Mouse (Mus musculus) midbrain, embryonic 11.5 days (tissue): ENCODE measurements around the gene C130074G19Rik. TPM values are rescaled to one million over a fixed set of nuclear protein-coding genes. Genes with fewer than 3 reads are reported as not detected.

ENCODE experiments used
- ATAC-seq: fragments of 200-750 bp; cut with Nextera tagmentation; 2 replicates; pipeline ENCODE4 v1.8.0; 2017; ENCODE audit warnings: moderate TSS enrichment, moderate library complexity; ENCODE audit not compliant: low FRiP score
- DNase-seq: peaks from one replicate; pipeline ENCODE4 v3.0.0; 2015; ENCODE audit warnings: low spot score; ENCODE audit errors: missing footprints
- H3K27ac ChIP-seq: fragments of 300-500 bp; sonication (generic); 2 replicates; pipeline ENCODE4 v1.5.1; 2014; ENCODE audit warnings: low read depth, low read length
- H3K27me3 ChIP-seq: fragments of 300-500 bp; sonication (generic); 2 replicates; pipeline ENCODE4 v1.6.1; 2014; ENCODE audit warnings: mild to moderate bottlenecking, low read length, moderate library complexity, mixed read lengths; ENCODE audit not compliant: control insufficient read depth, insufficient read depth
- H3K36me3 ChIP-seq: fragments of 300-500 bp; sonication (generic); 2 replicates; pipeline ENCODE4 v1.6.1; 2014; ENCODE audit warnings: mild to moderate bottlenecking, low read length, moderate library complexity, mixed read lengths; ENCODE audit not compliant: control insufficient read depth, insufficient read depth
- H3K4me1 ChIP-seq: fragments of 300-500 bp; sonication (generic); 2 replicates; pipeline ENCODE4 v1.6.1; 2014; ENCODE audit warnings: low read length; ENCODE audit not compliant: control insufficient read depth, insufficient read depth
- H3K4me2 ChIP-seq: fragments of 300-500 bp; sonication (generic); 2 replicates; pipeline ENCODE4 v1.6.1; 2014; ENCODE audit warnings: mild to moderate bottlenecking, moderate library complexity
- H3K4me3 ChIP-seq: fragments of 300-500 bp; sonication (generic); 2 replicates; pipeline ENCODE4 v1.5.1; 2014; ENCODE audit warnings: low read depth, low read length
- H3K9ac ChIP-seq: fragments of 300-500 bp; sonication (generic); 2 replicates; pipeline ENCODE4 v1.6.1; 2014; ENCODE audit warnings: low read length
- H3K9me3 ChIP-seq: fragments of 300-500 bp; sonication (generic); 2 replicates; pipeline ENCODE4 v1.6.1; 2016; ENCODE audit warnings: low read length; ENCODE audit not compliant: control insufficient read depth
- WGBS: fragments of 180-500 bp; shearing (Covaris S2); extraction: QIAGEN DNeasy Blood & Tissue Kit; methylation state at CpG from one replicate; pipeline ENCODE4 v1.1.7; 2014; 5-methylcytosine and 5-hydroxymethylcytosine counted together
- polyA plus RNA-seq: library from polyadenylated mRNA; unstranded; fragments of >200 nt; fragmentation: Nextera tagmentation; extraction: Ambion mirVana; gene quantifications from 2 replicates; pipeline ENCODE4 v1.2.1, GENCODE M21; 2014

Gene C130074G19Rik
- polyA plus RNA-seq, 1 experiment from 2014 or later = 0.52 TPM

- H3K4me3 ChIP-seq = peak overlapping the region; percentile 3; the same call in 1 of the 2 replicates
- H3K9ac ChIP-seq = peak overlapping the region; percentile 9; the same call in 1 of the 2 replicates
- H3K27me3 ChIP-seq = peaks cover 3% of the 10 kb centered on the region
- peak overlapping the region; percentile 41 for H3K4me2 ChIP-seq
- H3K4me1 ChIP-seq = no peaks in the 10 kb centered on the region
- DNase-seq (peak; percentile 97), ATAC-seq (peak; percentile 92)
- H3K36me3 ChIP-seq = no peaks in the 10 kb centered on the region
- H3K27ac ChIP-seq = no peak overlapping the region
- WGBS = 21% methylated on average over 31 of the region's 31 CpGs
- no peaks in the 10 kb centered on the region for H3K9me3 ChIP-seq
Observed at GRCm38 (mm10) chr1:184851741-184852618, 31.0 kb downstream of the C130074G19Rik start.

GRCm38 (mm10) chr1:184851166-184851565 lies 31.9 kb downstream of the C130074G19Rik start:
- DNase-seq (peak; percentile 82), ATAC-seq (no peak)
- H3K4me3 ChIP-seq = no peak overlapping the region
- no peak overlapping the region for H3K27ac ChIP-seq
- no peak overlapping the region for H3K4me2 ChIP-seq
- H3K36me3 ChIP-seq = no peaks in the 10 kb centered on the region
- no peaks in the 10 kb centered on the region for H3K9me3 ChIP-seq
- WGBS = 47% methylated on average over 7 of the region's 7 CpGs
- peaks cover 3% of the 10 kb centered on the region for H3K27me3 ChIP-seq
- no peak overlapping the region for H3K9ac ChIP-seq
- H3K4me1 ChIP-seq = no peaks in the 10 kb centered on the region; the same call in 1 of the 2 replicates

DNA sequence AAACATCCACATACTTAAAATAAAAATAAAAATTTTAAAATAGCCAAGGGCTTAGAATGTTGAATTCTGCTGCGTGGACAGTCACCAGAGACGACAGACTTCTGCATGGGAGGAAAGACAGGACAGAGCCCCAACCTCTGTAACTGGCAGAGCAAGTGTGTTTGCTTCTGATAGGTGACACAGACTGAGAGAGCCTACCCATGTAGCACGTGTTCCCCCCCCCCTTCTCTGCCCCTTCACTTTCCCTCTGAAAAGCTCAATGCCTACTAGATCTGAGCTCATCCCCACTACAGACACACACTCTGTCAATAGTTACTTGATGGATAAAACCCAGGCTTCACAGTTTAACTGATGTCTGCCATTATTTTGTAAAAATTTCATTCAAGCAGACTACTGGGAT lies 36.0 kb downstream of the C130074G19Rik start:
- no peak overlapping the region for H3K27ac ChIP-seq
- no peaks in the 10 kb centered on the region for H3K36me3 ChIP-seq
- no peaks in the 10 kb centered on the region for H3K9me3 ChIP-seq
- ATAC-seq = no peak
- H3K4me2 ChIP-seq = no peak overlapping the region
- H3K27me3 ChIP-seq = peaks cover 3% of the 10 kb centered on the region
- no peak overlapping the region for H3K9ac ChIP-seq
- 57% methylated on average over 3 of the region's 3 CpGs for WGBS
- no peak overlapping the region for H3K4me3 ChIP-seq
- peaks cover 9% of the 10 kb centered on the region for H3K4me1 ChIP-seq
- peak; percentile 73 for DNase-seq

DNA sequence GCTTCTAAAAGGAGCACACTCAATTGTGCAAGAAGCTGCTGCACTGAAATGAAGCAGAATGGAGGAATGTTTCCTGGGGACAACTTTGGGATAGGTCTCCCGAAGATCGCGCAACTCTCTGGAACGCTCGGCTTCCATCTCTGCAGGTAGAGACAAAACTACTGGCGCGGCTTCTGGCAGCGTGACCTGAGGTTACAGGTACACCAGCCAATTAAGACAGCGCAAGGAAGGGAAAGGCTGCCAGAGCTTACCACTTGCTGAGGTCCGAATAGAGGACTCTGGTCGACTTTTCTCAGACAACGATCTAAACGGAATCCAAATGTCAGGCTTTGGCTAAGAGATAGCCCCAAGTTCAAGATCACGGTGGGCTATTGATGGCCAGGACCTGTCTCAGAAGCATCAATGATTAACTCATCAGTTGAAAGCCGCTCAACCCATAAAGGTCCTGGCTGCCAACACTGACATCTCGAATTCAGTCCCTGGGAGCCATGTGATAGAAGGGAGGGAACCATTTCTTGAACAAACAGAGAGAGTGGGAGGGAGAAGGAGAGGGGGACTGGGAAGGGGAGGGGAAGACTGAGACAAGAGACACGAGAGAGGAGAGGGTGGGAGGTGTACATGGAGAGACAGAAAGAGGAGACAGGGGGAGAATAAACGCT lies 36.8 kb downstream of the C130074G19Rik start, which contains the start of gene Marc2:
Gene Marc2, minus strand, starts transcription at position 360 of the 659 bp plus-strand sequence.
- H3K27ac ChIP-seq = no peak within 1 kb of the TSS
- no peaks in the 10 kb centered on the region for H3K36me3 ChIP-seq
- peaks cover 3% of the 10 kb centered on the region for H3K27me3 ChIP-seq
- peaks cover 9% of the 10 kb centered on the region for H3K4me1 ChIP-seq
- peak; percentile 18; the same call in 1 of the 2 replicates for ATAC-seq
- WGBS = 5% methylated on average over 18 of the region's 18 CpGs
- DNase-seq = peak; percentile 90
- no peaks in the 10 kb centered on the region for H3K9me3 ChIP-seq
- peak within 1 kb of the TSS; percentile 74 for H3K9ac ChIP-seq
- peak within 1 kb of the TSS; percentile 90 for H3K4me2 ChIP-seq
- H3K4me3 ChIP-seq = peak within 1 kb of the TSS; percentile 75

GRCm38 (mm10) chr1:184845111-184846071 lies 37.6 kb downstream of the C130074G19Rik start:
- H3K4me1 ChIP-seq = peaks cover 9% of the 10 kb centered on the region
- H3K9me3 ChIP-seq = no peaks in the 10 kb centered on the region
- peak overlapping the region; percentile 74 for H3K9ac ChIP-seq
- no peak overlapping the region for H3K27ac ChIP-seq
- DNase-seq (peak; percentile 97), ATAC-seq (peak; percentile 99)
- H3K4me2 ChIP-seq = peak overlapping the region; percentile 90
- H3K36me3 ChIP-seq = no peaks in the 10 kb centered on the region
- H3K27me3 ChIP-seq = peaks cover 3% of the 10 kb centered on the region
- WGBS = under 1% methylated on average over 67 of the region's 67 CpGs
- H3K4me3 ChIP-seq = peak overlapping the region; percentile 75

DNA sequence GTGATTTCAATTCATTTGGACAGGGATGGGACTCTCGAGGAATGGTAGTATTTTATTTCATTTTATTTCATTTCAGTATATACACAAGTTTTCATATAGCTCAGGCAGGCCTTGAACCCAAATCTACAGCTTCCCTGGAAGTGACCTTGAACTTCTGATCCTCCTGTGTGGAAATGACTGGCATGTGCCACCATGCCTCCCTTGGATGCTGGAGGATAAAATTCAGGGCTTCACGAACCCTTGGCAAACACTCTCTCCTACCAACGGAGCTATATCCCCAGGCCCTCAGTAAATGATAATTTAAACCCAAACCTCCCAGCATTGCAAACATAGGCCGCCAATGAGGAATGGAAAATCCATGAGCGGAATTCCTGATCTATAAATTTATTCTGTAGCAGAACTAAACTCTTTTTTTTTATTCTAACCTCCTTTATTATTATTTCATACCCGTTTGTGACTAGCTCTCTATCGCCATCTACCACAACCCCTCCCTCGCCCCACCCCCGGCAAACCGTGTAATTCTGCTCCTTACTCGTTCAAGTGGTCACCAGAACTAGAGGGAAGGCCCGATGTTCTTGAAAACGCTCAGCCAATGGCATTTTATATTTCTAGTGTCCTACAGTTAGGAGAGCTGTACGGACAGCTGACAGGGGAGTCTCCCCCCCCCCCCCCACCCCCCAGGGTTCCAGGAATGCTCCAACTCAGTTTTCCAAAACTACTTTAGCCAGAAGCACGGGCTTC lies 38.5 kb downstream of the C130074G19Rik start:
- DNase-seq = peak; percentile 81
- peak overlapping the region; percentile 74 for H3K9ac ChIP-seq

GRCm38 (mm10) chr1:184837649-184838048 lies 45.4 kb downstream of the C130074G19Rik start:
- no peaks in the 10 kb centered on the region; the same call in 1 of the 2 replicates for H3K36me3 ChIP-seq
- H3K9me3 ChIP-seq = no peaks in the 10 kb centered on the region
- no peak overlapping the region for H3K4me2 ChIP-seq
- DNase-seq = no peak
- ATAC-seq = no peak
- H3K27me3 ChIP-seq = no peaks in the 10 kb centered on the region
- H3K9ac ChIP-seq = no peak overlapping the region
- H3K4me3 ChIP-seq = no peak overlapping the region
- H3K4me1 ChIP-seq = no peaks in the 10 kb centered on the region
- no peak overlapping the region for H3K27ac ChIP-seq
- 90% methylated on average over 4 of the region's 4 CpGs for WGBS

More for the DNA sequence above, 38.5 kb downstream of the C130074G19Rik start:
- Histone ChIP-seq H3K4me1 (peaks cover 9% of the 10 kb centered on the region), H3K27me3 (peaks cover 3% of the 10 kb centered on the region), H3K27ac (no peak overlapping the region), H3K36me3 (no peaks in the 10 kb centered on the region), H3K4me2 (peak overlapping the region; percentile 90), H3K4me3 (peak overlapping the region; percentile 75), H3K9me3 (no peaks in the 10 kb centered on the region)
- 21% methylated on average over 15 of the region's 15 CpGs for WGBS
- no peak for ATAC-seq

DNA sequence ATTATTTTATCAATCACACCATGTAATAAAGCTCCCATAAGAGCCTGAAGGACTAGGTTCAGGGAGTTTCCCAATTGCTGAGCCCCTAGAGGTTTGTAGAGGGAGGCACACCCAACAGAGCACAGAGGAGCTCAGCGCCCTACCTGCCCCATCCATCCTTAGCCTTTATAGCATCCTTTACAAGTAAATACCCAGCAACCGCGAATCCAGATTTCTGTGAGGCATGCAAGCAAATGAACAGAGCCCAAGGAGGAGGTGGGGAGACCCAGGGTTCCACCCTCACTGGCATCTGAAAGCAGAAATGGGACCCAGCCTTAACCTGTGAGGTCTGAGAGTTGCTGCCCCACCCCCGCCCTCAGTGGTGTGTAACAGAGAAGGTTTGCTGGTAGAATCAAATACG lies 46.7 kb downstream of the C130074G19Rik start:
- H3K27me3 ChIP-seq = no peaks in the 10 kb centered on the region
- no peak overlapping the region for H3K9ac ChIP-seq
- no peak overlapping the region for H3K4me3 ChIP-seq
- no peak overlapping the region for H3K27ac ChIP-seq
- no peak overlapping the region for H3K4me2 ChIP-seq
- ATAC-seq (no peak), DNase-seq (peak; percentile 51)
- H3K4me1 ChIP-seq = no peaks in the 10 kb centered on the region
- 72% methylated on average over 5 of the region's 5 CpGs for WGBS
- peaks cover 2% of the 10 kb centered on the region; the same call in 1 of the 2 replicates for H3K36me3 ChIP-seq
- H3K9me3 ChIP-seq = no peaks in the 10 kb centered on the region
